Mouse (Mus musculus): ENCODE measurements around the gene Arid4a. TPM values are rescaled to one million over a fixed set of nuclear protein-coding genes. Genes with fewer than 3 reads are reported as not detected.

The Arid4a gene
- total and polyA plus RNA-seq, 3 experiments: 6.7 to 13.0 TPM; not detected in 1

GRCm38 (mm10) chr12:71030260-71030659, 14.5 kb downstream of the Arid4a start:
- H3K4me3 ChIP-seq (ENCODE audit: control insufficient read depth in 1 of 2, insufficient read depth in 1 of 2, low read depth in 2 of 2, low read length in 2 of 2): no peak overlapping the region
- no peak for DNase-seq (ENCODE audit: low read depth, low spot score)

GRCm38 (mm10) chr12:71030722-71031121, 14.9 kb downstream of the Arid4a start:
- Histone ChIP-seq H3K9ac (ENCODE audit: control insufficient read depth, low read depth, low read length, poor library complexity, severe bottlenecking) (no peak overlapping the region), H3K27ac (ENCODE audit: control insufficient read depth, low read depth, low read length) (no peak overlapping the region), H3K9me3 (replicated peaks; ENCODE audit: insufficient read depth, low read length) (no peaks in the 10 kb centered on the region), H3K27me3 (ENCODE audit: control insufficient read depth in 1 of 2, insufficient read depth in 2 of 2, low read length in 2 of 2) (no peaks in the 10 kb centered on the region), H3K36me3 (ENCODE audit: control insufficient read depth in 1 of 2, insufficient read depth in 2 of 2, low read length in 2 of 2) (peaks cover 0 to 4% of the 10 kb centered on the region in 2 experiments; a peak in 2 of 4 replicates), H3K79me2 (ENCODE audit: control insufficient read depth, insufficient read depth, low read length, poor library complexity) (no peaks in the 10 kb centered on the region), H3K4me3 (ENCODE audit: control insufficient read depth in 1 of 2, insufficient read depth in 1 of 2, low read depth in 2 of 2, low read length in 2 of 2) (no peak overlapping the region), H3K4me1 (ENCODE audit: control insufficient read depth in 1 of 2, insufficient read depth in 2 of 2, low read length in 2 of 2) (no peaks in the 10 kb centered on the region)
- TF ChIP-seq E2F4 (IDR thresholded peaks at IDR 0.05; ENCODE audit: borderline replicate concordance, low read depth, low read length): no peak
- TF ChIP-seq USF1 (IDR thresholded peaks at IDR 0.05; ENCODE audit: low read depth, low read length): no peak
- no peak for TF ChIP-seq POLR2AphosphoS2 (IDR thresholded peaks at IDR 0.05; ENCODE audit: low read length)
- TF ChIP-seq TAL1 (IDR thresholded peaks at IDR 0.05; ENCODE audit: low read length): no peak
- no peak for TF ChIP-seq KAT2A (conservative IDR thresholded peaks at IDR 0.05; ENCODE audit: low read depth, low read length)
- TF ChIP-seq GABPA (IDR thresholded peaks at IDR 0.05; ENCODE audit: low read depth, low read length): no peak
- TF ChIP-seq ETS1 (IDR thresholded peaks at IDR 0.05; ENCODE audit: low read depth, low read length): no peak
- DNase-seq (ENCODE audit: low read depth, low spot score): no peak

More at GRCm38 (mm10) chr12:71030260-71030659, 14.5 kb downstream of the Arid4a start:
- Histone ChIP-seq H3K9me3 (replicated peaks; ENCODE audit: insufficient read depth, low read length) (no peaks in the 10 kb centered on the region), H3K4me1 (ENCODE audit: control insufficient read depth in 1 of 2, insufficient read depth in 2 of 2, low read length in 2 of 2) (no peaks in the 10 kb centered on the region), H3K27me3 (ENCODE audit: control insufficient read depth in 1 of 2, insufficient read depth in 2 of 2, low read length in 2 of 2) (no peaks in the 10 kb centered on the region), H3K79me2 (ENCODE audit: control insufficient read depth, insufficient read depth, low read length, poor library complexity) (no peaks in the 10 kb centered on the region), H3K9ac (ENCODE audit: control insufficient read depth, low read depth, low read length, poor library complexity, severe bottlenecking) (no peak overlapping the region), H3K27ac (ENCODE audit: control insufficient read depth, low read depth, low read length) (no peak overlapping the region), H3K36me3 (ENCODE audit: control insufficient read depth in 1 of 2, insufficient read depth in 2 of 2, low read length in 2 of 2) (peaks cover 0 to 5% of the 10 kb centered on the region in 2 experiments; a peak in 2 of 4 replicates)
- TF ChIP-seq MXI1 (IDR thresholded peaks at IDR 0.05; ENCODE audit: low read depth, low read length) (no peak), E2F4 (IDR thresholded peaks at IDR 0.05; ENCODE audit: borderline replicate concordance, low read depth, low read length) (no peak), MYB (IDR thresholded peaks at IDR 0.05; ENCODE audit: low read depth, low read length) (no peak), RCOR1 (IDR thresholded peaks at IDR 0.05; ENCODE audit: low read depth, low read length) (no peak), EP300 (IDR thresholded peaks at IDR 0.05; ENCODE audit: low read depth in 1 of 2, low read length in 2 of 2) (no peak), CHD2 (IDR thresholded peaks at IDR 0.05; ENCODE audit: low read length) (no peak), POLR2AphosphoS5 (IDR thresholded peaks at IDR 0.05; ENCODE audit: borderline replicate concordance, low read depth, low read length) (no peak), SMC3 (IDR thresholded peaks at IDR 0.05; ENCODE audit: low read depth, low read length) (no peak), GATA1 (IDR thresholded peaks at IDR 0.05; ENCODE audit: low read depth, low read length) (no peak), HCFC1 (IDR thresholded peaks at IDR 0.05; ENCODE audit: low read depth, low read length) (no peak), USF1 (IDR thresholded peaks at IDR 0.05; ENCODE audit: low read depth, low read length) (no peak)
